Mouse (Mus musculus) urinary bladder, postnatal 4 days (tissue): ENCODE measurements around the gene Lefty2.

Experiments used
- DNase-seq, 2 experiments: peaks; one replicate each; pipeline ENCODE4 v3.0.0; 2021 to 2022; ENCODE audit warnings: low spot score in 2 of 2

Gene Lefty2

DNA sequence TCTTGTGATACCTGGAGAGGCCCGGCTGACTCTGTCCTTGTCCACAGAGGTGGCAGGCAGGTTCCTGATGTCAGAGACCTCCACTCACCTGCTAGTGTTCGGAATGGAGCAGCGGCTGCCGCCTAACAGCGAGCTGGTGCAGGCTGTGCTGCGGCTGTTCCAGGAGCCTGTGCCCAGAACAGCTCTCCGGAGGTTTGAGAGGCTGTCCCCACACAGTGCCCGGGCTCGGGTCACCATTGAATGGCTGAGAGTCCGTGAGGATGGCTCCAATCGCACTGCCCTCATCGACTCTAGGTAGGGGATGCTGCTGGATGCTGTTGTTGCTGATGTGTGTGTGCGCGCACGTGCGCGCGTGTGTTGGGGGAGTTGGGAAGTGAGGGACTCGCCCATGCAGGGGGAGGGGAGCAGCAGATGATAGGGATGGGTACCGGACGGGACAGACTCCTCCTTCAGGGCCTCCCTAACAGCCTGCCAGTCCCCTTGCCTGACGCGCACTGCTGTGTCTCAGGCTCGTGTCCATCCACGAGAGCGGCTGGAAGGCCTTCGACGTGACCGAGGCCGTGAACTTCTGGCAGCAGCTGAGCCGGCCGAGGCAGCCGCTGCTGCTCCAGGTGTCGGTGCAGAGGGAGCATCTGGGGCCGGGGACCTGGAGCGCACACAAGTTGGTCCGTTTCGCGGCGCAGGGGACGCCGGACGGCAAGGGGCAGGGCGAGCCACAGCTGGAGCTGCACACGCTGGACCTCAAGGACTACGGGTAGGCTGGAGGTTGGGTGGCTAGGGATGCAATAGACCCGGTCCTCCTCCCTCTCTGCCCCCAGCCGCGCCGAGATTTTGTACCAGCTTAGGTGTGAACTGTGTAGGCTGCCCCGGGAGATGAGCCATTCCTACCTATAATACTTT is 1.4 kb downstream of the Lefty2 start:
- peak in 1 of 2 experiments; percentile 27 for DNase-seq

DNA sequence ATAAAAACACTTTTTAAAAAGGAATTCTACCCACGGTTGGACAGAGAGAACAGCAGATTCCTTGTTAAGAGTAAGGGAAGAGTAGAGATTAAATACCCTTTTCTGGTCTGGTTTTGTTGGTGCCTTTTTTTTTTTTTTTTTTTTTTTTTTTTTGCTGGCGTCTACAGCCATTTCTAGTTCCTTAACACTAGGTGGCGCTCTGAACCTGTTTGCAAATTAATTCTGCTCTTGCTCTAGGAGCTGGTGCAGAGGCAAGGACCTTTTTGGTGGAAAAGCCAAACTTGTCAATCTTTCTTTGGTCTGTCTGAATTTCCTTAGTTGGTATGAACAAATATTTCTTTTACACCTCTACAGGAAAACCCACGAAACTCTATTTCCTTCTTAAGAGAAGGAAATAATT is 8.2 kb downstream of the Lefty2 start:
- no peak for DNase-seq

DNA sequence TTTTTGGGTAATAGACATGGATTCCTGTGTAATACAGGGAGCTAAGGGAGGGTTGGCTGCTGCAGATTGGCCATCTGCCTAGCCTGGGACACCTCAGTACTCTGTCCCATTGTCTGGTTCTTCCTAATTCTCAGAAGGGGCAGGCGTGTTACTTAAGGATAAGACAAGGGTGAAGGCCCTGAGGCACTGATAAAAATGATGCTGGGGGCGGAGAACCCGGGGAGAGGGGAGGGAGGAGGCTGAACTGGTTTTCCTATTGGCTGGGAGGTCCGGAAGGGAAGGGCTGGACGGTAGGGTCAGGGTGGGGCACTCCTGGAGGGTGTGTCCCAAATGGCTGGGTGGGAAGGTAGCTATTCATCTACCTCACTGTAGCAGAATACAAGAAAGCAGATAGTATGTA is 10.0 kb downstream of the Lefty2 start:
- DNase-seq: peak in 1 of 2 experiments; percentile 56

DNA sequence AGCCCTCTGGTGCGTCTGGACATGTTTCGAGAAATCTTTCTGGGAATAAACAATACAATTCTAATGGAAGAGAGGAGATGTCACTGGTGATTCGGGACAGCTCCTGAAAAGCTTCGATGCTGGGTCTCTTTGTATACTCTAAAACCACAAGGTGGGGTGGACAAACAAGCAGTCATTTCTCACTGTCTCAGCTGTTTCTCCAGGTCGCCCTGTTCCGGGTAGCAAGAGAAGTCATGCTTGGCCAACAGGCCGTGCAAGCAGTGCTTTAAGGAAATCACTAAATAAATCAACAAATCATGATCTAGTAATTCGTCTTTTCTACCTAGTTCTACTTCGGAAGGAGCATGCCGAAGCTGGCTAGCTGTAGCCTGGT is 10.7 kb downstream of the Lefty2 start:
- DNase-seq: no peak

DNA sequence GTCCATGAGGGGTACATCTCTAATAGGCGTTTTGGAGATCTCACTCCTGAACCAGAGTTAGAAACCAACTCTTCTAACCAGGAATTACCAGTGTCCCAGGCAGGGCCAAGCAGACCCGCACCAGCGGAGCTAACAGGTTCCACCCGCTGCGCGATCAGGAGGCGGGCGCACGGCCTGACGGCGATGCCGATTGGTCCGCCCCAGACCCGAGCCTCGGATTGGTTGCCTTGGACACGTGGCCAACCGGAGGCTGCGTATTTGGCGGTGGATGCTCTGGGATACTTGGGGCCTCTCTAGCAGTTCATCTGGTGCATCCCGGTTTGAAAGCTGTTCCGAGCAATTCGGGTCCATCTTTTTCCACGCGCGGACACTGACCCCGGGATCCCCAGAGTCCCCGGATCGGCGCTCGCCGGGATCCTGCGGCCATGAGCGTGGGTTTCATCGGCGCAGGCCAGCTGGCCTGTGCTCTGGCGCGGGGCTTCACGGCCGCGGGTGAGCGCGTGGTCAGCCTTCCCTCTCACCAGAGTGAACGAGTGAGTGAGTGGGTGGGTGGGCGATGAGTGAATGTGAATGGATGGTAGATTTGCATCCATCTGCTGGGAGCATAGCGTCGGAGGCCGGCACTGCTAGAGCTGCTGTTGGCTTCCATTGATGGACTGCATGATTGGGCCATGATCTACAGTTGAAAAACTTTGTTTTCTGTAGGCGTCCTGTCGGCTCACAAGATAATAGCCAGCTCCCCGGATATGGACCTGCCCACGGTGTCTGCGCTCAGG is 11.3 kb downstream of the Lefty2 start, which contains the start of gene Pycr2:
Gene Pycr2, plus strand, starts transcription at position 255 of the 776 bp plus-strand sequence.
- DNase-seq: peak; percentile 89 to 96

DNA sequence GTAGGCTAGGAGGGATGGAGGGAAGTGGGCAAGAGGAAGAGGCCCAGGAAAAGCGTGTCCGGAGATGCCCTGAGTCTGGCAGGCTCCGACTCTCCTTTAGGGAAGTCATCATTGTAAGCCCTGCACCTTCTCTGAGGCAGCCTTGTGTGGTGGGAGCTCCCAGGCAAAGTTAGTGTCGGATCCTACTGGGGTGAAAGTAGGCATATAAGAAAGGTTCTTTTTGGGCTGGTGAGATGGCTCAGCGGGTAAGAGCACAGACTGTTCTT is 11.8 kb downstream of the Lefty2 start:
- DNase-seq: peak in 1 of 2 experiments; percentile 52

DNA sequence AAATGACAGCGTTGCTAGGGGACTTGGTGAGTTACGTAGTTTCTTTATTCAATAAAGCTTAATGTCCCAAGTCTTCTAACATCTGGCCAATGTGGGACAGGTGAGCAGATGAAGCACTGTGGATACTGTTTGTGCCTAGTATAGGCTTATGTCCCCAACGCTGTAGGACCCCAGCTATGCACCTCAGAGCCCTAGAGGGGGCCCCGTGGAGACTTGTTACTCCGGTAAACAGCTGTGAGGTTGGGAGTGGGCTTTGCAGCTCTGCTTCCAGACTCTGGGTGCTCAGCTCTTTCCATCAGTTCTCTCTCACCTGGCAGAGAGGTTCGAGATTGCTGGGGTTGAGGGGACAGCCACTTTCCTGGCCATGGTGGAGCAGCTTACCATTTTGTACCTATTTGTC is 12.4 kb downstream of the Lefty2 start:
- no peak for DNase-seq

DNA sequence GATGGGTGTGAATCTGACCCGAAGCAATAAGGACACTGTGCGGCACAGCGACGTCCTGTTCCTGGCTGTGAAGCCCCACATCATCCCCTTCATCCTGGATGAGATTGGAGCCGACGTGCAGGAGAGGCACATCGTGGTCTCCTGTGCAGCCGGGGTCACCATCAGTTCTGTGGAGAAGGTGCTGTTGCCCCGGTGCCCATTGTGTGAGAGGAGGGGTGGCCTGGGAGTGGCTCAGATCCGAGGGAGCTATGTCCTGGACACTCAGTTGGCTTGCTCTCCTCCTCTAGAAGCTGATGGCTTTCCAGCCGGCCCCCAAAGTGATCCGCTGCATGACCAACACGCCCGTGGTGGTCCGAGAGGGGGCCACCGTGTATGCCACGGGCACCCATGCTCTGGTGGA is 13.0 kb downstream of the Lefty2 start:
- DNase-seq: peak in 1 of 2 experiments; percentile 58

DNA sequence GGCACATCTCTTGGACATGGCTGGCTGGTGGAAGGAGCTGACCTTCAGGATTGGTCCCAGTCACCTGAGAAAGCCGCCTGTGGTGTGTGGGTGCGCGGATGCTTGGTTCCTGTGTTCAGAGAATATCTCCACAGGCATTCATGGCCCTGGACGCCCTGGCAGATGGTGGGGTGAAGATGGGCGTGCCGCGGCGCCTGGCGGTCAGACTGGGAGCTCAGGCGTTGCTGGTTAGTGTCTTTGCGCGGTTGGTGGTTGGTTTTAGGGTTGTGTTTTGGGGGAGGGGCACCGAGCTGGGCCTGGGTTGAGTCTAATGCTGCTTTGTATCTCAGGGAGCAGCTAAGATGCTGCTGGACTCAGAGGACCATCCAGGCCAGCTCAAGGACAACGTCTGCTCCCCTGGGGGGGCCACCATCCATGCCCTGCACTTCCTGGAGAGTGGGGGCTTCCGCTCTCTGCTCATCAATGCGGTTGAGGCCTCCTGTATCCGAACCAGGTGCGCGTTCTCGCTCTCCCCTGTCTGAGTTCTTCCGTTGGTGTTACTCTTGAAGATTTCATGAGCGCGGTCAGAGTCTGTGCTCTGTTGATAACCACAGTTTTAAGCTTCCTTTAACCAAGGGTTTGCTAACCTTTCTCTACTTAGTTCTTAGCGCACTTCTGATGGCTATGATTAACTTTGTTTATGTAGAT is 13.7 kb downstream of the Lefty2 start:
- DNase-seq: no peak

DNA sequence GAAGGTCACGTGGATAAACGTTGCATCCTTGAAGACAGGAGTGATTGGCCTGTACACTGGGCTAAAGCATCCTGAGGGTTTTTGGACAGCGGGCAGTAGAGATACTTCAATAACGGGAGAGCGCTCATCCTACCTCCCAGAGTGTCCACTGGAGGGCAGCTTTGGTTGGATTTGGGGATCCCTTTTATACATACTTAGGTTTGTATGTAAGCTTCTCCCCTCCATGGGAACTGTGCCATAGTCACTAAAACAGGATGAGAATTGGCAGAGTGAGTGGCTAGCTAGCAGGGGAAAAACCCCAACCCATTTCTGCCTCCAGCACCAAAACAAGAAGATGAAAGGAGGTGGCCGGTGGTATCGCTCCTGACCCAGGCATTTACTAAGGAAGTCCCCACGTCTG is 18.2 kb downstream of the Lefty2 start:
- DNase-seq: no peak

DNA sequence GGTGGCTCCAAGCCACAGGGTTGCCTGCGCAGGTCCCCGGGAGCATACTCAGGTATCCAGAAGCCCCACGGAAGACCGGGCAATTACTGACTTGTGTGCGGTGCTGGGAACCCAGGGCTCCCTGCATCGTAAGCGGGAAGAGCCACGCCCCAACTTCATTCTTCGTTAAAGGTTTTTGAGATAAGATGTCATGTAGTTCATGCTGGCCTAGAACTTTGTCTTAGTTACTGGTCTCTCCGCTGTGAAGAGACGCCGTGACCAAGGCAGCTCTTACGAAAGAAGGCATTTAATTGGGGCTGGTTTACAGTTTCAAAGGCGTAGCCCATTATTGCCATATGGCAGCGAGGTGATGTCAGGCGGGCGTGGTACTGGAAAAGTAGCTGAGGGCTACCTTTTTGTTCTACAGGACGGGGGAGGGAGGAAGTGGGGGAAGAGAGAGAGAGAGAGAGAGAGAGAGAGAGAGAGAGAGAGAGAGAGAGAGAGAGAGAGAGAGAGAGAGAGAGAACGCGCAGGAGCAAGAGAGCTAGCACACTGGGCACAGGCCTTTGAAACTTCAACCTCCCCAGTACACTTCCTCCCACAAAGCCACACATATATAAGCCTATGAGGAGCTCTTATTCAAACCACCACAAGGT is 18.9 kb downstream of the Lefty2 start:
- DNase-seq: peak in 1 of 2 experiments; percentile 31

DNA sequence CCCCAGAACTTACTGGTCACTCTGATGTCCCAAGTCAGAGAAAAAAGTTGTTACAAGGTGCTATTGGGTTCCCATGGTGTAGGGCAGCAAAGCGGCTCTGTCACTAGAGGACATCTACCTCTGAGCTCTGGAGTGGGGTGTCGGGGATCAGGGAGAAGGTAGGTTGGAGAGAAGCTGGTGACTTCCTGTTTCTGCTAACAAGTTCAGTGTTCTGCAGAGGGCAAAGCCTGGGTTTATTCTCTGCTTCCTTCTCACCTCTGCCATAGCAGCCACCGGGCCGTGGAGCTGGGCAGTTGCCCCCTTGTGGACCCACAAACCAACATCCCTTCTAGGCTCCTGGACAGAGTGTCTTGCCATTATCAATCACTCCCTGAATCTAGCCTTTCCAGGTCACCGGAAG is 19.9 kb downstream of the Lefty2 start:
- DNase-seq: no peak

DNA sequence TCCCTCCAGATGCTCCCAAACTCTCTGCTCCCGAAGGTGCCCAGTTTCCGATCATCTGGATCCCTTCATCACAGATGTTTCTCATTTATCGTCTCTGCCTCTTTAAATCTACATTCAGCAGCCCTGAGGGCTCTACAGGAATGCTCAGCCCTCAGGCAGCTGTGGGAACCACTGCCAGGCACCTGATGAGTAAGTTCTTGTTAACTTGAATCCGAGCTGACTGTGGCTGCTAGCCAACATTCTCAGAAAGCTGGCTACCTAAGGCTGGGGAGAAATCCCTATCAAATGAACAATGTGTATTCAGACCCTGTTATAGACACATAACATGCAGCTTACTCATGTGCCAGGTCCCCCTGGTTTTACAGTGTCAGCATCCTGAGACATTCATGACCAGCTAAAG is 20.9 kb downstream of the Lefty2 start:
- no peak for DNase-seq

DNA sequence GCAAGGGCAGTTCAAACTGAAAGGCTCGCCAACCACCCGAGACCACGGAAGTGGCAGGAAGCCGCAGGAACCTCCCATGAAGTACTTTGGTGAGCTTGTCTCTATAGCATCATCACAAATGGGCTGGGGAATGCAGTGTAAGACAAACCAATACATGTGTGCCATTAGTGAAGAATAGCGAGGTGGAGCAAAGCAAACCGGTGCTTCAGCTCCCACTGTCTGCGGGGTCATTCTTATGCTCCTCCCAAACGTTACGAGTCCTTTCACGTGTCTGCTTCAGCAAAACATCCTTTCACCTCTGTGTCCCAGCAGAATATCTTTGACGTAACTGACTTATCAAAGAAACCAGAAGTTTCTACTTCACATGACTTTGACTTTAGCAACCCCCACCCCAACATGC is 23.5 kb downstream of the Lefty2 start:
- DNase-seq: no peak

DNA sequence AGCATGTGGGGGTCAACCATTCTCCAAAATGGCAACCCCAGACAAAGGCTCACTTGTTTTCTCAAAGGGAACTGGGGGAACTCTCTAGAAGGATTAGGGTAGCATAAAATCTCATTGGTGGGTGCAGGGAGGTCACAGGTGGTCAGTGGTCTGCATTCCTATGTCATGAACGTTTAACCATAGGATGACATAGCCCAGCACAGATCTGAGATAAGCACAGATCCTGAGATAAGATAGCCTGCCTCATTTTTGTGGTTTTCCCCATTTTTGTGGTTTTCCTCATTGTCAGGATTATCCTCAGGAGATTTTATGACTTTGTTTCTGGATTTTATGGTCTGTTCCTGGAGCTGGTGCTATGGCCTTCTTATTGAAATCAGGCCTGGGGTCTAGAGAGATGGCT is 24.1 kb downstream of the Lefty2 start:
- no peak for DNase-seq

DNA sequence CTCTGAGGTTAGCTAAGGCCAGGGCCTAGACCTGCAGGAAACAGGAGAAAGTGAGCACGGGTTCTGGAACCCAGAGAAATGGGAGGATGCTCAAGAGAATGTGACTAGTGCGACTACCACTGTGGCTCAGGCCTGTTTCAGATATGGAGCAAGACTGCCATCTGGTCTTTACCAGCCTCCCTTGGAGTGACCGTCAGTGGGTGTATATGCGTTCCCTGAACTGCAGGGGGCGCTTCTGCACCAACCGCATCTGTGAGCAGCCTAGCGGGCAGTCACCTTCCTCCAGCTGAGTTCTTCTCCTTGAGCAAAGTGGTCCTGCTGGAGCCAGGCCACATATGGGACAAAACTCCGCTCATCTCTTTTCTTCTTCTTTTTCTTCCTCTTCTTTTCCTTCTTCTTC is 26.8 kb downstream of the Lefty2 start:
- DNase-seq: no peak

DNA sequence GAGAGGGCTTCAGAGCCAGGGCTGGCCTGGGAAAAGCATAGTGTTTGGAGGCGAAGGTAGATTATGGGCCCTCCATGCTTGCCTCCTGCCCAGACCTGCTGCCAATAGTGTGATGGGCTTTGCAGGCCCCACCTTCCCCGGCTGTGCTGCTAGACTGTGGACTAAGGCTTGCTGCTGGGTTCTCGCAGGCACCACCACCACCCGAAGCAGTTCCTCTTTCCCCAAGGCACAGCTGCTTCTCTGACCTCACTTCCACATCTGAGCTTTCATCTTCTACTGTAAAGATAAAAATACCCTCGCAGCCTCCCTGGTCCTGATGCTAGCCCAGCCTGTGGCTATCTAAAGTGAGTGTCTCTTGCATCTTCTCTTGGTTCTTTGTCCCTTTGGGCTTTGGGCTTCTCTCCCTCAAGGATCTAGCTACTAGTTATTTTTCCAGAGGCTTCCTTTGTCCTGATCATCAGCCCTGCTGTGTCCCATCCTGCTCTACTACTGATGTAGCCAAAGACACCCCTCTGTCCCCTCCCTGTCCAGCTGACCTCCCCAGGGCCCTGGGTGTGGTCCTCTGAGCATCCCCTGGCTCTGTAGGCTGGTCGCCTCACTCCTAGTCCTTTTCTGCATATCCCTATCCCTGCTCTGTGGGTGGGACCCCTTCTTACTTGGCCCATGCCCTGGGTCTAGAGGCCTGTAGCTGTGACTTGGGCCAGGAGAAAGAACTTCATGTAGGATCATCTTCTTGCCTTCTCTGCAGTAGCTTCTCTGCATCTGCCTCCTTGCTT is 29.6 kb downstream of the Lefty2 start:
- no peak for DNase-seq

DNA sequence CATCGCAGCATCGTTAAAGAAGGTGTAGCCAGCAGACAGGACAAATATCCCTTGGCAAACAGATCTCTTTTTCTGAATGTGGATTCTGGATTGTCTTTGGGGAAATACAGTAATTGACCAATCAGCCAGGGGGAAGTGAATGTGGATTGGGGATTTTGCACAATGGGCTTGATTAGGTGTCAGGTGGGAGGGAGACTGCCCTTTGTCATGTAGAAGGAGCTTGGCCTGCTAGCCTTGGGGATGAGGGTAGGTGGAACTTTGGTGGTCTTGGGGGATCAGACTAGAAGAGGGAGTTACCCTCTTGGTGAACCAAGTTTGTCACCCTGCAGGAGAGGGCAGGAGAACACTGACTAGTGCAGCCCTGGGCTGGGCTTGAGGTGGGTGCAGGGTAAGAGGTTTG is 31.8 kb downstream of the Lefty2 start:
- no peak for DNase-seq

DNA sequence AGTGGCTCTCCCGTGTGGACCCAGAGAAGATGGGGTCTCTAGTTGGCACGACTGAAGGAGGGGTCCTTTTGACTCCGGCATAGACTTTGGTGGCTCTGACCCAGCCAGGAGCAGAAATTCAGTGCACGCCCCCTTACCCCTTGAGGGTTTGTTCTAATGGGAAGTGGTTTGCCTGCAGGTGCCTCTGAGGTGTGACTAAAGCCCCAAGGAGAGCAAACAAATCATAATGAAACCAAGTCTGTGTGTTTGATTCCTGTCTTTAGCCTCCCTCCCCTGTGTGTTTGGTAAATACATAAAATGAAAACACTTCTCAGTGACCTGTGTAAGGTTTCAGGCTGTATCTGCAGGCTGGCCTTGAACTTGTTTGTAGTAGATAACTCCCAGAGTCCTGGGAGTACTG is 33.4 kb downstream of the Lefty2 start:
- DNase-seq: no peak

DNA sequence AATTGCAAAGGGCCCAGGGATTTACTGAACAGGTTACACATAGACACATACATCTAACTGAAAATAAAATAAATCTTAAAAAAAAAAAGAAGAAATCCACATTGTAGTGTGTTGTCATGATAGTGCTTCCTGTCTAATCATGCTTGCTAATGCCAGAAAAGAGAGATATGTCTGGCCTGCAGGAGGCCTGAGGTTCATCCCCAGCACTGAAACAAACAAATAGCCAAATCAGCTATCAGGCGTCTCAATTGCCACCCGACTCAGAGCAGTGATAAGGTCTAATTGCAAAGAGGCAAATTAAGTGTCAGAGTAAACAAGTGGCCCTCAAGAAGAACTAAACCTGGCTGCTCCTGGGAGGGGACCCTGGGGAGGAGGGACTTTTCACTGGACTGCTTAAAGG is 36.7 kb downstream of the Lefty2 start:
- DNase-seq: no peak

DNA sequence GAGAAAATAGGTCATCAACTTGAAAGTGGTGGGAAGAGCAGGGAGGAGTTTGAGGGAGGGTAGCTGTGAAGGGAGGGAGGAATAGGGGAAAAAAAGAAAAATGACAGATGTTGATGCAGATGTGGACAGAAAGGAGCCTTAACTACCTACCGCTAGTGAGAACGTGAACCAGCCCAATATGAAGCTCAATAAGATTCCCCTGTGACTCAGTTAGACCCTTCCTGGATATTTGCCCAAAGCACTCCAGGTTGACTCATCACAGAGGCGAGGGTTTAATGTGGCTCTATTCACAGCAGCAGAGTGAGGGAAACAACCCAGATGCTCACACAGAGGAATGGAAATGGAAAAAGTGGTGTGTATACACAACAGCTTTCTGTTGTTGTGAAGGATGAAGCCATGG is 38.2 kb downstream of the Lefty2 start:
- no peak for DNase-seq
